Mouse (Mus musculus) E14TG2a.4 (cell line): ENCODE measurements around the gene Acoxl.

Experiments used
- CTCF ChIP-seq: conservative IDR thresholded peaks from 2 replicates; pipeline ENCODE4 v1.5.1; 2014; ENCODE audit warnings: low read length
- NANOG ChIP-seq: IDR thresholded peaks from 2 replicates; pipeline ENCODE4 v1.6.1; 2014; ENCODE audit warnings: borderline replicate concordance, low read length, mixed read lengths
- POU5F1 ChIP-seq: IDR thresholded peaks from 2 replicates; pipeline ENCODE4 v1.6.1; 2014; ENCODE audit warnings: low read length, borderline replicate concordance

DNA sequence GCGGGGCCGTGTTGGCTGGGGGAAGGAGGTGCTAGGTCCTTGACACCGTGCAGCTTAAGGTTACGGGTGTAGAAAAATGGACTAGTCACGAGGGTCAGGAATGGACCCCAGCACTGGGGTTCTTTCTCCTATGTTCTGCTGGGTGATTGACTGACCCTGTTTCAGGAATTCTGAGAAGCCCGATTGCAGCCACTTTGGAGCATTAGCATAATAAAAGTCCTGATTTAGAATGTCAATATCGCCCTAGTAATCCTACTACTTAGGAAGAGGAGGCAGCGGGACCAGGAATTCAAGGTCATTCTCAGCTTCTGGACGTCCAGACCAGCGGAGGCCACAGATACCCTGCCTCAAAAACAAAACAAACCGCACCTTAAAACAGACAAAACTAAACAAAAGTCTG is 749 bp downstream of the Acoxl start:
- TF ChIP-seq CTCF (no peak), POU5F1 (peak; percentile 87), NANOG (peak; percentile 84)
